Mouse (Mus musculus) lung, embryonic 15.5 days (tissue): ENCODE measurements around the gene Bmpr2. TPM values are rescaled to one million over a fixed set of nuclear protein-coding genes. Genes with fewer than 3 reads are reported as not detected.

Experiments
- ATAC-seq: fragments of 200-750 bp; cut with Nextera tagmentation; 2 replicates; pipeline ENCODE4 v1.8.0; 2017; ENCODE audit warnings: moderate number of reproducible peaks, borderline replicate concordance; ENCODE audit not compliant: low FRiP score, low TSS enrichment; ENCODE audit errors: extremely low read depth
- H3K27ac ChIP-seq: fragments of 300-500 bp; sonication (generic); 2 replicates; pipeline ENCODE4 v1.5.1; 2015; ENCODE audit warnings: moderate library complexity, mild to moderate bottlenecking, inconsistent platforms
- H3K27me3 ChIP-seq: fragments of 300-500 bp; sonication (generic); 2 replicates; pipeline ENCODE4 v1.6.1; 2015; ENCODE audit warnings: inconsistent platforms
- H3K36me3 ChIP-seq: fragments of 300-500 bp; sonication (generic); 2 replicates; pipeline ENCODE4 v1.6.1; 2015; ENCODE audit warnings: inconsistent platforms
- H3K4me1 ChIP-seq: fragments of 300-500 bp; sonication (generic); 2 replicates; pipeline ENCODE4 v1.6.1; 2015; ENCODE audit warnings: inconsistent platforms
- H3K4me2 ChIP-seq: fragments of 300-500 bp; sonication (generic); 2 replicates; pipeline ENCODE4 v1.6.1; 2015; ENCODE audit warnings: inconsistent platforms, mild to moderate bottlenecking, moderate library complexity
- H3K4me3 ChIP-seq: fragments of 300-500 bp; sonication (generic); 2 replicates; pipeline ENCODE4 v1.5.1; 2015; ENCODE audit warnings: mild to moderate bottlenecking, inconsistent platforms
- H3K9ac ChIP-seq: fragments of 300-500 bp; sonication (generic); 2 replicates; pipeline ENCODE4 v1.6.1; 2015; ENCODE audit warnings: inconsistent platforms
- H3K9me3 ChIP-seq: fragments of 300-500 bp; sonication (generic); 2 replicates; pipeline ENCODE4 v1.6.1; 2016; ENCODE audit warnings: inconsistent platforms
- WGBS: fragments of 180-500 bp; shearing (Covaris S2); methylation state at CpG from one replicate; pipeline ENCODE4 v1.1.7; 2015; 5-methylcytosine and 5-hydroxymethylcytosine counted together
- polyA plus RNA-seq: library from polyadenylated mRNA; unstranded; fragments of >200 nt; fragmentation: Nextera tagmentation; extraction: Ambion mirVana; gene quantifications from 2 replicates; pipeline ENCODE4 v1.2.1, GENCODE M21; 2015

The Bmpr2 gene
- polyA plus RNA-seq, 1 experiment from 2014 or later, result 9.5 TPM

- no peak overlapping the region for H3K9ac ChIP-seq
- H3K9me3 ChIP-seq, result no peaks in the 10 kb centered on the region
- 24% methylated on average over 2 of the region's 2 CpGs for WGBS
- H3K27me3 ChIP-seq, result no peaks in the 10 kb centered on the region
- no peak overlapping the region for H3K27ac ChIP-seq
- H3K36me3 ChIP-seq, result no peaks in the 10 kb centered on the region
- H3K4me3 ChIP-seq, result no peak overlapping the region
- H3K4me2 ChIP-seq, result no peak overlapping the region
- peaks cover 14% of the 10 kb centered on the region for H3K4me1 ChIP-seq
- ATAC-seq, result no peak
These were observed 41.2 kb downstream of the Bmpr2 start for GRCm38 (mm10) chr1:59804363-59804762.

GRCm38 (mm10) chr1:59809921-59810320 lies 46.7 kb downstream of the Bmpr2 start:
- no peaks in the 10 kb centered on the region for H3K9me3 ChIP-seq
- no peaks in the 10 kb centered on the region for H3K4me1 ChIP-seq
- WGBS, result 78% methylated on average over 2 of the region's 2 CpGs
- no peak overlapping the region for H3K9ac ChIP-seq
- H3K27ac ChIP-seq, result no peak overlapping the region
- no peak overlapping the region for H3K4me3 ChIP-seq
- ATAC-seq, result no peak
- H3K27me3 ChIP-seq, result no peaks in the 10 kb centered on the region
- H3K4me2 ChIP-seq, result no peak overlapping the region
- peaks cover 4% of the 10 kb centered on the region; the same call in 1 of the 2 replicates for H3K36me3 ChIP-seq

GRCm38 (mm10) chr1:59812782-59813181 lies 49.6 kb downstream of the Bmpr2 start:
- Histone ChIP-seq H3K27ac (no peak overlapping the region), H3K4me3 (no peak overlapping the region), H3K4me1 (no peaks in the 10 kb centered on the region), H3K36me3 (peaks cover 29% of the 10 kb centered on the region), H3K9ac (no peak overlapping the region), H3K4me2 (no peak overlapping the region), H3K27me3 (no peaks in the 10 kb centered on the region), H3K9me3 (no peaks in the 10 kb centered on the region)
- no peak for ATAC-seq
- WGBS, result 78% methylated on average over 4 of the region's 4 CpGs

GRCm38 (mm10) chr1:59825421-59825820 lies 62.2 kb downstream of the Bmpr2 start:
- H3K4me3 ChIP-seq, result no peak overlapping the region

GRCm38 (mm10) chr1:59826583-59826982 lies 63.4 kb downstream of the Bmpr2 start:
- 87% methylated on average over 8 of the region's 8 CpGs for WGBS
- ATAC-seq, result no peak
- H3K27me3 ChIP-seq, result no peaks in the 10 kb centered on the region

More at GRCm38 (mm10) chr1:59825421-59825820, 62.2 kb downstream of the Bmpr2 start:
- H3K4me1 ChIP-seq, result no peaks in the 10 kb centered on the region; the same call in 1 of the 2 replicates
- no peak overlapping the region for H3K27ac ChIP-seq
- H3K36me3 ChIP-seq, result peaks cover 19% of the 10 kb centered on the region
- H3K4me2 ChIP-seq, result no peak overlapping the region
- H3K9me3 ChIP-seq, result no peaks in the 10 kb centered on the region
- H3K27me3 ChIP-seq, result no peaks in the 10 kb centered on the region
- ATAC-seq, result no peak
- no peak overlapping the region for H3K9ac ChIP-seq

GRCm38 (mm10) chr1:59829410-59829809 lies 66.2 kb downstream of the Bmpr2 start:
- no peak overlapping the region for H3K9ac ChIP-seq
- H3K27me3 ChIP-seq, result no peaks in the 10 kb centered on the region
- H3K9me3 ChIP-seq, result no peaks in the 10 kb centered on the region
- H3K4me1 ChIP-seq, result peaks cover 4% of the 10 kb centered on the region; the same call in 1 of the 2 replicates
- H3K4me2 ChIP-seq, result no peak overlapping the region
- H3K36me3 ChIP-seq, result peaks cover 9% of the 10 kb centered on the region; the same call in 1 of the 2 replicates
- no peak overlapping the region for H3K27ac ChIP-seq
- no peak overlapping the region for H3K4me3 ChIP-seq
- 67% methylated on average over 2 of the region's 2 CpGs for WGBS
- no peak for ATAC-seq

More at GRCm38 (mm10) chr1:59826583-59826982, 63.4 kb downstream of the Bmpr2 start:
- peaks cover 17% of the 10 kb centered on the region; the same call in 1 of the 2 replicates for H3K36me3 ChIP-seq
- H3K4me1 ChIP-seq, result peaks cover 4% of the 10 kb centered on the region; the same call in 1 of the 2 replicates
- no peak overlapping the region for H3K27ac ChIP-seq
- H3K9ac ChIP-seq, result no peak overlapping the region
- no peaks in the 10 kb centered on the region for H3K9me3 ChIP-seq
- H3K4me3 ChIP-seq, result no peak overlapping the region
- H3K4me2 ChIP-seq, result no peak overlapping the region

- 58% methylated on average over 6 of the region's 6 CpGs for WGBS
- no peaks in the 10 kb centered on the region for H3K27me3 ChIP-seq
- no peak overlapping the region for H3K9ac ChIP-seq
- H3K4me3 ChIP-seq, result no peak overlapping the region
- no peak for ATAC-seq
- no peak overlapping the region for H3K4me2 ChIP-seq
- H3K36me3 ChIP-seq, result peaks cover 9% of the 10 kb centered on the region; the same call in 1 of the 2 replicates
- H3K27ac ChIP-seq, result no peak overlapping the region
- peaks cover 4% of the 10 kb centered on the region; the same call in 1 of the 2 replicates for H3K4me1 ChIP-seq
- H3K9me3 ChIP-seq, result no peaks in the 10 kb centered on the region
These were observed 67.0 kb downstream of the Bmpr2 start for GRCm38 (mm10) chr1:59830194-59830593.

- ATAC-seq, result peak; percentile 86; the same call in 1 of the 2 replicates
- Histone ChIP-seq H3K27ac (peak overlapping the region; percentile 50), H3K27me3 (no peaks in the 10 kb centered on the region), H3K9ac (no peak overlapping the region), H3K4me1 (peaks cover 4% of the 10 kb centered on the region; the same call in 1 of the 2 replicates), H3K9me3 (no peaks in the 10 kb centered on the region), H3K4me3 (no peak overlapping the region), H3K4me2 (no peak overlapping the region), H3K36me3 (no peaks in the 10 kb centered on the region)
- WGBS, result 3% methylated on average over 2 of the region's 2 CpGs
These were observed 70.5 kb downstream of the Bmpr2 start for GRCm38 (mm10) chr1:59833723-59834122.

GRCm38 (mm10) chr1:59848327-59848726 lies 85.1 kb downstream of the Bmpr2 start:
- no peak for ATAC-seq
- Histone ChIP-seq H3K27ac (no peak overlapping the region), H3K36me3 (peaks cover 39% of the 10 kb centered on the region; the same call in 1 of the 2 replicates), H3K4me1 (no peaks in the 10 kb centered on the region), H3K9ac (no peak overlapping the region), H3K4me3 (no peak overlapping the region), H3K9me3 (no peaks in the 10 kb centered on the region), H3K27me3 (no peaks in the 10 kb centered on the region), H3K4me2 (no peak overlapping the region)
- 84% methylated on average over 8 of the region's 8 CpGs for WGBS

- no peaks in the 10 kb centered on the region for H3K27me3 ChIP-seq
- no peak overlapping the region for H3K27ac ChIP-seq
- no peak overlapping the region for H3K9ac ChIP-seq
- H3K36me3 ChIP-seq, result peaks cover 41% of the 10 kb centered on the region
- no peaks in the 10 kb centered on the region for H3K9me3 ChIP-seq
- no peak for ATAC-seq
- H3K4me1 ChIP-seq, result no peaks in the 10 kb centered on the region
- no peak overlapping the region for H3K4me3 ChIP-seq
- no peak overlapping the region for H3K4me2 ChIP-seq
- WGBS, result 100% methylated on average over 1 of the region's 1 CpGs
These were observed 95.8 kb downstream of the Bmpr2 start for GRCm38 (mm10) chr1:59859046-59859445.

GRCm38 (mm10) chr1:59862144-59862543 lies 98.9 kb downstream of the Bmpr2 start:
- Histone ChIP-seq H3K4me2 (no peak overlapping the region), H3K4me1 (no peaks in the 10 kb centered on the region), H3K9ac (no peak overlapping the region), H3K27me3 (no peaks in the 10 kb centered on the region), H3K9me3 (no peaks in the 10 kb centered on the region), H3K4me3 (no peak overlapping the region), H3K27ac (no peak overlapping the region), H3K36me3 (peaks cover 38% of the 10 kb centered on the region)
- 63% methylated on average over 1 of the region's 1 CpGs for WGBS
- ATAC-seq, result no peak

- no peak overlapping the region for H3K4me2 ChIP-seq
- no peaks in the 10 kb centered on the region for H3K4me1 ChIP-seq
- no peaks in the 10 kb centered on the region for H3K9me3 ChIP-seq
- WGBS, result 88% methylated on average over 5 of the region's 5 CpGs
- H3K4me3 ChIP-seq, result no peak overlapping the region
- H3K27ac ChIP-seq, result no peak overlapping the region
- peaks cover 52% of the 10 kb centered on the region for H3K36me3 ChIP-seq
- ATAC-seq, result no peak
- no peaks in the 10 kb centered on the region for H3K27me3 ChIP-seq
- no peak overlapping the region for H3K9ac ChIP-seq
These were observed 104.8 kb downstream of the Bmpr2 start for GRCm38 (mm10) chr1:59868041-59868440.

GRCm38 (mm10) chr1:59874023-59874422 lies 110.8 kb downstream of the Bmpr2 start:
- 81% methylated on average over 3 of the region's 3 CpGs for WGBS
- Histone ChIP-seq H3K36me3 (peaks cover 23% of the 10 kb centered on the region; the same call in 1 of the 2 replicates), H3K4me3 (no peak overlapping the region), H3K9ac (no peak overlapping the region), H3K4me1 (no peaks in the 10 kb centered on the region), H3K9me3 (no peaks in the 10 kb centered on the region), H3K27ac (no peak overlapping the region), H3K4me2 (no peak overlapping the region), H3K27me3 (no peaks in the 10 kb centered on the region)
- no peak for ATAC-seq
